Mouse (Mus musculus) cortical plate, adult 2 months (tissue): Measurements from ENCODE around the gene Ddx50.
"Not testable (repeated sequence)": the region's sequence is repeated elsewhere in the genome, so short reads cannot be mapped to it uniquely, and the experiment has no call there.

Experiments used
- CTCF ChIP-seq: fragments of 200-500 bp; IDR thresholded peaks from 2 replicates; pipeline ENCODE4 v1.5.1; 2011; ENCODE audit warnings: mild to moderate bottlenecking, control low read depth, low read length; ENCODE audit not compliant: insufficient read depth; ENCODE audit errors: extremely low read depth
- POLR2A ChIP-seq: fragments of 200-500 bp; IDR thresholded peaks from 2 replicates; pipeline ENCODE4 v1.6.1; 2011; ENCODE audit warnings: mild to moderate bottlenecking, low read length, control low read depth; ENCODE audit not compliant: insufficient read depth; ENCODE audit errors: extremely low read depth

DNA sequence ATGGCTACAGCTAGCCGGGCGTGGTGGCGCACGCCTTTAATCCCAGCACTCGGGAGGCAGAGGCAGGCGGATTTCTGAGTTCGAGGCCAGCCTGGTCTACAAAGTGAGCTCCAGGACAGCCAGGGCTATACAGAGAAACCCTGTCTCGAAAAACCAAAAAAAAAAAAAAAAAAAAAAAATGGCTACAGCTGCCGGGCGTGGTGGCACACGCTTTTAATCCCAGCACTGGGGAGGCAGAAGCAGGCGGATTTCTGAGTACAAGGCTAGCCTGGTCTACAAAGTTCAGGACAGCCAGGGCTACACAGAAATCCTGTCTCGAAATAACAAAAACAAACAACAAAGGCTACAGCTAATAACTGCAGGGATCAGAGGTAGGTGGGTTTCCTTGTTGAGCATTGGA lies 71.9 kb downstream of the Ddx50 start:
- not testable (repeated sequence) for TF ChIP-seq CTCF, POLR2A
